Mouse (Mus musculus): ENCODE measurements around the gene Spaca4. TPM values are rescaled to one million over a fixed set of nuclear protein-coding genes. Genes with fewer than 3 reads are reported as not detected.

The Spaca4 gene
- total and polyA plus RNA-seq, 3 experiments, result not detected

GRCm38 (mm10) chr7:45710477-45711191 is 15.0 kb downstream of the Spaca4 start:
- dilution Hi-C loops (cut with MboI; ENCODE audit: extremely low pct_ligation_motif_present, extremely low pct_unique_long_range_greater_than_20kb, low sequenced_read_pairs) (no loop called here), in situ Hi-C loops (cut with MboI; ENCODE audit: low pct_ligation_motif_present, low pct_unique_long_range_greater_than_20kb, low sequenced_read_pairs) (no loop called here)
- Histone ChIP-seq H3K79me2 (replicated peaks; ENCODE audit: control insufficient read depth, extremely low read depth, insufficient read depth, poor library complexity, severe bottlenecking) (peaks cover 13% of the 10 kb centered on the region), H3K4me1 (ENCODE audit: control insufficient read depth in 1 of 2, insufficient read depth in 2 of 2) (peaks cover 0 to 40% of the 10 kb centered on the region in 2 experiments; a peak in 2 of 4 replicates), H3K4me3 (replicated peaks in 1 of 3; ENCODE audit: low read depth in 2 of 3, low read length in 2 of 3, poor library complexity in 1 of 3) (no peak overlapping the region), H3K9me3 (replicated peaks; ENCODE audit: low read length) (no peaks in the 10 kb centered on the region), H3K4me2 (ENCODE audit: insufficient read depth, low read depth, poor library complexity, severe bottlenecking) (no peak overlapping the region), H3K36me3 (replicated peaks in 1 of 2; ENCODE audit: control insufficient read depth in 1 of 2, insufficient read depth in 1 of 2, low read length in 1 of 2) (peaks cover 35 to 57% of the 10 kb centered on the region in 2 experiments), H3K9ac (ENCODE audit: insufficient read depth, low read depth) (no peak overlapping the region), H3K27me3 (replicated peaks) (no peaks in the 10 kb centered on the region), H3K27ac (ENCODE audit: insufficient read depth, low read depth) (no peak overlapping the region)
- no peak for TF ChIP-seq UBTF (IDR thresholded peaks at IDR 0.05; ENCODE audit: low read depth, low read length)
- TF ChIP-seq NRF1 (IDR thresholded peaks at IDR 0.05; ENCODE audit: low read depth, low read length), result no peak
- TF ChIP-seq NELFE (IDR thresholded peaks at IDR 0.05; ENCODE audit: low read depth, low read length), result no peak
- no peak for TF ChIP-seq KAT2A (IDR thresholded peaks at IDR 0.05; ENCODE audit: insufficient replicate concordance, low read length)
- no peak for DNase-seq (ENCODE audit: extremely low read depth)

- dilution Hi-C loops (cut with MboI; ENCODE audit: extremely low pct_ligation_motif_present, extremely low pct_unique_long_range_greater_than_20kb, low sequenced_read_pairs), result no loop called here
These were observed 15.8 kb downstream of the Spaca4 start for GRCm38 (mm10) chr7:45709677-45710355.

GRCm38 (mm10) chr7:45709036-45709435 is 16.6 kb downstream of the Spaca4 start:
- H3K9me3 ChIP-seq (replicated peaks; ENCODE audit: low read length), result no peaks in the 10 kb centered on the region
- no peak overlapping the region for H3K4me3 ChIP-seq (replicated peaks in 1 of 3; ENCODE audit: low read depth in 2 of 3, low read length in 2 of 3, poor library complexity in 1 of 3)
- peaks cover 0 to 35% of the 10 kb centered on the region in 2 experiments; a peak in 2 of 4 replicates for H3K4me1 ChIP-seq (ENCODE audit: control insufficient read depth in 1 of 2, insufficient read depth in 2 of 2)
- no peak overlapping the region for H3K27ac ChIP-seq (ENCODE audit: insufficient read depth, low read depth)
- DNase-seq (ENCODE audit: extremely low read depth), result no peak
- no peak for TF ChIP-seq POLR2A (IDR thresholded peaks at IDR 0.05; ENCODE audit: low read depth, low read length)
- TF ChIP-seq MAX (IDR thresholded peaks at IDR 0.05; ENCODE audit: low read length), result no peak
- no peak for TF ChIP-seq ETS1 (conservative IDR thresholded peaks at IDR 0.05; ENCODE audit: low read depth, low read length)
- TF ChIP-seq MXI1 (IDR thresholded peaks at IDR 0.05; ENCODE audit: low read depth, low read length), result 0 out of 2 replicates have a peak, but pooled peaks have one; percentile 16
- no peak for TF ChIP-seq PAX5 (IDR thresholded peaks at IDR 0.05; ENCODE audit: low read length)
- no peak for TF ChIP-seq MYC (IDR thresholded peaks at IDR 0.05; ENCODE audit: low read depth, low read length)
- TF ChIP-seq SIN3A (IDR thresholded peaks at IDR 0.05; ENCODE audit: low read length), result 0 out of 2 replicates have a peak, but pooled peaks have one; percentile 5
- dilution Hi-C loops (cut with MboI; ENCODE audit: extremely low pct_ligation_motif_present, extremely low pct_unique_long_range_greater_than_20kb, low sequenced_read_pairs), result no loop called here
- in situ Hi-C loops (cut with MboI; ENCODE audit: low pct_ligation_motif_present, low pct_unique_long_range_greater_than_20kb, low sequenced_read_pairs), result no loop called here
- H3K27me3 ChIP-seq (replicated peaks), result no peaks in the 10 kb centered on the region
- peaks cover 3% of the 10 kb centered on the region for H3K79me2 ChIP-seq (replicated peaks; ENCODE audit: control insufficient read depth, extremely low read depth, insufficient read depth, poor library complexity, severe bottlenecking)
- peaks cover 35 to 53% of the 10 kb centered on the region in 2 experiments for H3K36me3 ChIP-seq (replicated peaks in 1 of 2; ENCODE audit: control insufficient read depth in 1 of 2, insufficient read depth in 1 of 2, low read length in 1 of 2)
- H3K4me2 ChIP-seq (ENCODE audit: insufficient read depth, low read depth, poor library complexity, severe bottlenecking), result peak overlapping the region; percentile 91; the same call in 1 of the 2 replicates
- no peak overlapping the region for H3K9ac ChIP-seq (ENCODE audit: insufficient read depth, low read depth)

More at GRCm38 (mm10) chr7:45709677-45710355, 15.8 kb downstream of the Spaca4 start:
- Histone ChIP-seq H3K4me1 (ENCODE audit: control insufficient read depth in 1 of 2, insufficient read depth in 2 of 2) (peaks cover 0 to 41% of the 10 kb centered on the region in 2 experiments; a peak in 2 of 4 replicates), H3K9me3 (replicated peaks; ENCODE audit: low read length) (no peaks in the 10 kb centered on the region), H3K9ac (ENCODE audit: insufficient read depth, low read depth) (no peak overlapping the region), H3K27ac (ENCODE audit: insufficient read depth, low read depth) (no peak overlapping the region), H3K79me2 (replicated peaks; ENCODE audit: control insufficient read depth, extremely low read depth, insufficient read depth, poor library complexity, severe bottlenecking) (peaks cover 11% of the 10 kb centered on the region), H3K4me2 (ENCODE audit: insufficient read depth, low read depth, poor library complexity, severe bottlenecking) (no peak overlapping the region), H3K4me3 (replicated peaks in 1 of 3; ENCODE audit: low read depth in 2 of 3, low read length in 2 of 3, poor library complexity in 1 of 3) (no peak overlapping the region), H3K36me3 (replicated peaks in 1 of 2; ENCODE audit: control insufficient read depth in 1 of 2, insufficient read depth in 1 of 2, low read length in 1 of 2) (peaks cover 35 to 55% of the 10 kb centered on the region in 2 experiments), H3K27me3 (replicated peaks) (no peaks in the 10 kb centered on the region)
- in situ Hi-C loops (cut with MboI; ENCODE audit: low pct_ligation_motif_present, low pct_unique_long_range_greater_than_20kb, low sequenced_read_pairs), result no loop called here
- peak; percentile 21; the same call in 1 of the 2 replicates for TF ChIP-seq POLR2AphosphoS2 (IDR thresholded peaks at IDR 0.05; ENCODE audit: low read depth, low read length)
- TF ChIP-seq RCOR1 (conservative IDR thresholded peaks at IDR 0.05; ENCODE audit: low read depth, low read length), result no peak
- DNase-seq (ENCODE audit: extremely low read depth), result no peak

Data from CH12.LX (cell line).